In the genomic region with DNA sequence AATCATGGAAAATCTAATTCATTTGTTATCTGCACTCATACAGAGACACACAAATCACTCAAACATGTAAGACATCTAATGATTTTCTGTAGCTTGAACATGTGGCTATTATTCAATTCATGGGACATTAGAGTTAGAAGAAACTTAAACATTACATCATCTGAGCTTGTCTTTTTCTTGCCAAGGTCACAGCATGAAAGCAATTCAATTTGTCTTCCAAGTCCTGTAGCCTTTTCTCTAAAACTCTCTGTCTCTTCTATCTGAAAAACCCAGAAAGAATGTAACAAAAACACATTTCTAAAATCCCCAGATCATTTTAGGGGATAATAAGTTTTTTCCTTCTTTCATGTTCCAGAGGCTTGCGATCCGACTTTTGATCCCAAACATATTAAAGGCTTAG, we compare ENCODE assay signal across 12 mouse cellular contexts.
"Had no signal": no experiment of that assay in that cellular context is flagged by ENCODE, and none has a peak within 500 bp of the region (broad histone marks: within the 10 kb centered on the region; RNA-seq: fewer than 3 reads in every experiment).

No protein-coding gene starts in this region.

- H3K4me3 ChIP-seq: intestine, embryonic 15.5 days; limb, embryonic 13.5 days; midbrain, embryonic 12.5 days had no signal

- H3K27me3 ChIP-seq: intestine, embryonic 15.5 days; limb, embryonic 13.5 days; midbrain, embryonic 12.5 days had no signal

- H3K4me2 ChIP-seq: intestine, embryonic 15.5 days; limb, embryonic 13.5 days; midbrain, embryonic 12.5 days had no signal

- H3K27ac ChIP-seq: intestine, embryonic 15.5 days; limb, embryonic 13.5 days; liver, embryonic 14.5 days; midbrain, embryonic 12.5 days had no signal

- H3K9me3 ChIP-seq: intestine, embryonic 15.5 days; limb, embryonic 13.5 days; midbrain, embryonic 12.5 days had no signal

- ATAC-seq: intestine, embryonic 15.5 days had no signal

- H3K36me3 ChIP-seq: intestine, embryonic 15.5 days; limb, embryonic 13.5 days; midbrain, embryonic 12.5 days had no signal

- H3K4me1 ChIP-seq: intestine, embryonic 15.5 days; limb, embryonic 13.5 days; midbrain, embryonic 12.5 days had no signal

- DNase-seq: kidney, adult 8-10 months; kidney, postnatal 14 days; left cerebral cortex, postnatal 4 days; lung, adult 2 months; lung, postnatal 10 days; lung, postnatal 4 days; right cerebral cortex, postnatal 14 days; thymus, postnatal 36 days had no signal

- H3K9ac ChIP-seq: intestine, embryonic 15.5 days; limb, embryonic 13.5 days; liver, embryonic 14.5 days; midbrain, embryonic 12.5 days had no signal
